Mouse (Mus musculus): ENCODE data around the gene Colgalt2. TPM values are rescaled to one million over a fixed set of nuclear protein-coding genes. Genes with fewer than 3 reads are reported as not detected.

Colgalt2 gene
- polyA plus RNA-seq, 1 experiment from 2014 or later: 1.7 TPM

GRCm38 (mm10) chr1:152514256-152514655 is 114.6 kb downstream of the Colgalt2 start:
- no peaks in the 10 kb centered on the region for H3K27me3 ChIP-seq (replicated peaks; ENCODE audit: control insufficient read depth, insufficient read depth, low read length)
- ATAC-seq (replicated peaks; ENCODE audit: low FRiP score, low TSS enrichment, low read depth) (no peak), DNase-seq (ENCODE audit: low spot score) (no peak)
- H3K4me1 ChIP-seq (replicated peaks; ENCODE audit: control insufficient read depth, insufficient read depth, low read length): no peaks in the 10 kb centered on the region
- no peak overlapping the region for H3K9ac ChIP-seq (ENCODE audit: low read length)
- H3K4me2 ChIP-seq (ENCODE audit: low read length): no peak overlapping the region
- H3K4me3 ChIP-seq (ENCODE audit: low read depth, low read length): no peak overlapping the region
- no peaks in the 10 kb centered on the region for H3K9me3 ChIP-seq (ENCODE audit: control insufficient read depth, low read length)
- no peak overlapping the region; the same call in 1 of the 2 replicates for H3K27ac ChIP-seq (ENCODE audit: low read depth)
- peaks cover 14% of the 10 kb centered on the region for H3K36me3 ChIP-seq (ENCODE audit: control insufficient read depth, insufficient read depth, low read length)
- 59% methylated on average over 4 of the region's 4 CpGs for WGBS

- no peak for DNase-seq (ENCODE audit: low spot score)
- Histone ChIP-seq H3K36me3 (ENCODE audit: control insufficient read depth, insufficient read depth, low read length) (peaks cover 43% of the 10 kb centered on the region), H3K9ac (ENCODE audit: low read length) (no peak overlapping the region), H3K4me1 (replicated peaks; ENCODE audit: control insufficient read depth, insufficient read depth, low read length) (no peaks in the 10 kb centered on the region), H3K4me2 (ENCODE audit: low read length) (no peak overlapping the region), H3K27me3 (replicated peaks; ENCODE audit: control insufficient read depth, insufficient read depth, low read length) (no peaks in the 10 kb centered on the region), H3K9me3 (ENCODE audit: control insufficient read depth, low read length) (no peaks in the 10 kb centered on the region), H3K27ac (ENCODE audit: low read depth) (no peak overlapping the region), H3K4me3 (ENCODE audit: low read depth, low read length) (no peak overlapping the region)
- WGBS: 56% methylated on average over 4 of the region's 4 CpGs
- 0 out of 2 replicates have a peak, but pooled peaks have one; percentile 29 for ATAC-seq (replicated peaks; ENCODE audit: low FRiP score, low TSS enrichment, low read depth)
Observed at GRCm38 (mm10) chr1:152517057-152517570, 117.5 kb downstream of the Colgalt2 start.

- H3K27me3 ChIP-seq (replicated peaks; ENCODE audit: control insufficient read depth, insufficient read depth, low read length): no peaks in the 10 kb centered on the region
- H3K9ac ChIP-seq (ENCODE audit: low read length): no peak overlapping the region
- H3K27ac ChIP-seq (ENCODE audit: low read depth): no peak overlapping the region
- 90% methylated on average over 8 of the region's 8 CpGs for WGBS
- no peak overlapping the region for H3K4me2 ChIP-seq (ENCODE audit: low read length)
- no peak overlapping the region for H3K4me3 ChIP-seq (ENCODE audit: low read depth, low read length)
- ATAC-seq (replicated peaks; ENCODE audit: low FRiP score, low TSS enrichment, low read depth): no peak
- H3K9me3 ChIP-seq (ENCODE audit: control insufficient read depth, low read length): no peaks in the 10 kb centered on the region
- peaks cover 60% of the 10 kb centered on the region for H3K36me3 ChIP-seq (ENCODE audit: control insufficient read depth, insufficient read depth, low read length)
- H3K4me1 ChIP-seq (replicated peaks; ENCODE audit: control insufficient read depth, insufficient read depth, low read length): no peaks in the 10 kb centered on the region
- DNase-seq (ENCODE audit: low spot score): no peak
Observed at GRCm38 (mm10) chr1:152518971-152519370, 119.3 kb downstream of the Colgalt2 start.

- ATAC-seq (replicated peaks; ENCODE audit: low FRiP score, low TSS enrichment, low read depth) (no peak), DNase-seq (ENCODE audit: low spot score) (peak; percentile 76)
- Histone ChIP-seq H3K4me2 (ENCODE audit: low read length) (no peak overlapping the region), H3K36me3 (ENCODE audit: control insufficient read depth, insufficient read depth, low read length) (peaks cover 69% of the 10 kb centered on the region), H3K4me1 (replicated peaks; ENCODE audit: control insufficient read depth, insufficient read depth, low read length) (no peaks in the 10 kb centered on the region), H3K27ac (ENCODE audit: low read depth) (no peak overlapping the region), H3K9me3 (ENCODE audit: control insufficient read depth, low read length) (no peaks in the 10 kb centered on the region), H3K9ac (ENCODE audit: low read length) (no peak overlapping the region), H3K27me3 (replicated peaks; ENCODE audit: control insufficient read depth, insufficient read depth, low read length) (no peaks in the 10 kb centered on the region), H3K4me3 (ENCODE audit: low read depth, low read length) (no peak overlapping the region)
- WGBS: 80% methylated on average over 16 of the region's 16 CpGs
Observed at GRCm38 (mm10) chr1:152520798-152521575, 121.4 kb downstream of the Colgalt2 start.

- Histone ChIP-seq H3K9ac (ENCODE audit: low read length) (no peak overlapping the region), H3K4me3 (ENCODE audit: low read depth, low read length) (no peak overlapping the region), H3K4me1 (replicated peaks; ENCODE audit: control insufficient read depth, insufficient read depth, low read length) (no peaks in the 10 kb centered on the region), H3K9me3 (ENCODE audit: control insufficient read depth, low read length) (no peaks in the 10 kb centered on the region), H3K27me3 (replicated peaks; ENCODE audit: control insufficient read depth, insufficient read depth, low read length) (no peaks in the 10 kb centered on the region), H3K36me3 (ENCODE audit: control insufficient read depth, insufficient read depth, low read length) (peaks cover 74% of the 10 kb centered on the region), H3K4me2 (ENCODE audit: low read length) (no peak overlapping the region), H3K27ac (ENCODE audit: low read depth) (no peak overlapping the region)
- ATAC-seq (replicated peaks; ENCODE audit: low FRiP score, low TSS enrichment, low read depth): no peak
- no peak for DNase-seq (ENCODE audit: low spot score)
- 89% methylated on average over 3 of the region's 3 CpGs for WGBS
Observed at GRCm38 (mm10) chr1:152522226-152522625, 122.6 kb downstream of the Colgalt2 start.

- no peaks in the 10 kb centered on the region for H3K27me3 ChIP-seq (replicated peaks; ENCODE audit: control insufficient read depth, insufficient read depth, low read length)
- H3K9me3 ChIP-seq (ENCODE audit: control insufficient read depth, low read length): no peaks in the 10 kb centered on the region
- DNase-seq (ENCODE audit: low spot score) (no peak), ATAC-seq (replicated peaks; ENCODE audit: low FRiP score, low TSS enrichment, low read depth) (no peak)
- H3K4me1 ChIP-seq (replicated peaks; ENCODE audit: control insufficient read depth, insufficient read depth, low read length): no peaks in the 10 kb centered on the region
- WGBS: 71% methylated on average over 11 of the region's 11 CpGs
- H3K27ac ChIP-seq (ENCODE audit: low read depth): no peak overlapping the region
- H3K9ac ChIP-seq (ENCODE audit: low read length): no peak overlapping the region
- H3K4me2 ChIP-seq (ENCODE audit: low read length): no peak overlapping the region
- peaks cover 79% of the 10 kb centered on the region for H3K36me3 ChIP-seq (ENCODE audit: control insufficient read depth, insufficient read depth, low read length)
- H3K4me3 ChIP-seq (ENCODE audit: low read depth, low read length): no peak overlapping the region
Observed at GRCm38 (mm10) chr1:152523292-152523691, 123.7 kb downstream of the Colgalt2 start.

- Histone ChIP-seq H3K9ac (ENCODE audit: low read length) (no peak overlapping the region), H3K4me2 (ENCODE audit: low read length) (no peak overlapping the region), H3K27ac (ENCODE audit: low read depth) (no peak overlapping the region), H3K4me1 (replicated peaks; ENCODE audit: control insufficient read depth, insufficient read depth, low read length) (no peaks in the 10 kb centered on the region), H3K27me3 (replicated peaks; ENCODE audit: control insufficient read depth, insufficient read depth, low read length) (no peaks in the 10 kb centered on the region), H3K9me3 (ENCODE audit: control insufficient read depth, low read length) (no peaks in the 10 kb centered on the region), H3K4me3 (ENCODE audit: low read depth, low read length) (no peak overlapping the region), H3K36me3 (ENCODE audit: control insufficient read depth, insufficient read depth, low read length) (peaks cover 72% of the 10 kb centered on the region)
- 82% methylated on average over 22 of the region's 22 CpGs for WGBS
- ATAC-seq (replicated peaks; ENCODE audit: low FRiP score, low TSS enrichment, low read depth): no peak
- DNase-seq (ENCODE audit: low spot score): no peak
Observed at GRCm38 (mm10) chr1:152524098-152524892, 124.7 kb downstream of the Colgalt2 start.

- DNase-seq (ENCODE audit: low spot score): peak; percentile 81
- no peak overlapping the region for H3K27ac ChIP-seq (ENCODE audit: low read depth)
Observed at GRCm38 (mm10) chr1:152524987-152525648, 125.5 kb downstream of the Colgalt2 start.

More at GRCm38 (mm10) chr1:152524987-152525648, 125.5 kb downstream of the Colgalt2 start:
- peak; percentile 65 for ATAC-seq (replicated peaks; ENCODE audit: low FRiP score, low TSS enrichment, low read depth)
- Histone ChIP-seq H3K4me3 (ENCODE audit: low read depth, low read length) (no peak overlapping the region), H3K4me2 (ENCODE audit: low read length) (no peak overlapping the region), H3K36me3 (ENCODE audit: control insufficient read depth, insufficient read depth, low read length) (peaks cover 66% of the 10 kb centered on the region), H3K9ac (ENCODE audit: low read length) (no peak overlapping the region), H3K9me3 (ENCODE audit: control insufficient read depth, low read length) (no peaks in the 10 kb centered on the region), H3K4me1 (replicated peaks; ENCODE audit: control insufficient read depth, insufficient read depth, low read length) (no peaks in the 10 kb centered on the region), H3K27me3 (replicated peaks; ENCODE audit: control insufficient read depth, insufficient read depth, low read length) (no peaks in the 10 kb centered on the region)
- 22% methylated on average over 6 of the region's 6 CpGs for WGBS
